Mouse (Mus musculus): ENCODE data around the gene Vasp. TPM values are rescaled to one million over a fixed set of nuclear protein-coding genes. Genes with fewer than 3 reads are reported as not detected.

Vasp gene
- total and polyA plus RNA-seq, 3 experiments: 130 to 185 TPM; not detected in 1

DNA sequence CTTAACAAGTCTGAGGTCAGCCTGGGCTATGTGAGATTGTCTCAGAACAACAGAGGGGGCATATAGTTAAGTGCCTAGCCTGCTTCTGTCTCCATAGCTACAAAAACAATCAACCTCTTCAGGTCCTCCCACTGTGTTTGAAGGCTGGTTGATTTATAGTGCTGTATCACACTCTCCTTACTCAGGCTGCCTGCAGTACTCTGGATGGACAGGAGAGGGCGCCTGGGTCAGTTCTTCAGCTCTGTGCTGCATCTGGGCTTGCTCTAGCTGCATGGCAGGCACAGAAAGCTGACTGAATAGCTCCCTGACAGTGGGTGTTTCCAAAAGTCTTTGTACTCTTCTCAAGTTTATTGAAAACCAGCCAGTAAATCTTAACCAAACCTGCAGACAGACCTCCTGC lies 32.2 kb downstream of the Vasp start:
- Histone ChIP-seq H3K9me3 (replicated peaks; ENCODE audit: insufficient read depth, low read length) (no peaks in the 10 kb centered on the region), H3K4me3 (ENCODE audit: control insufficient read depth in 1 of 2, insufficient read depth in 1 of 2, low read depth in 2 of 2, low read length in 2 of 2) (no peak overlapping the region), H3K4me1 (ENCODE audit: control insufficient read depth in 1 of 2, insufficient read depth in 2 of 2, low read length in 2 of 2) (peaks cover 4 to 16% of the 10 kb centered on the region in 2 experiments; a peak in 3 of 4 replicates), H3K79me2 (ENCODE audit: control insufficient read depth, insufficient read depth, low read length, poor library complexity) (peaks cover 20% of the 10 kb centered on the region), H3K27me3 (ENCODE audit: control insufficient read depth in 1 of 2, insufficient read depth in 2 of 2, low read length in 2 of 2) (no peaks in the 10 kb centered on the region), H3K9ac (ENCODE audit: control insufficient read depth, low read depth, low read length, poor library complexity, severe bottlenecking) (no peak overlapping the region), H3K36me3 (ENCODE audit: control insufficient read depth in 1 of 2, insufficient read depth in 2 of 2, low read length in 2 of 2) (peaks cover 0 to 8% of the 10 kb centered on the region in 2 experiments; a peak in 3 of 4 replicates), H3K27ac (ENCODE audit: control insufficient read depth, low read depth, low read length) (peak overlapping the region; percentile 32)
- DNase-seq (ENCODE audit: low read depth, low spot score): peak; percentile 91
- TF ChIP-seq ZC3H11A (IDR thresholded peaks at IDR 0.05; ENCODE audit: low read depth, low read length): peak; percentile 89
- peak; percentile 76 for TF ChIP-seq RAD21 (IDR thresholded peaks at IDR 0.05; ENCODE audit: low read depth, low read length)
- TF ChIP-seq POLR2AphosphoS2 (IDR thresholded peaks at IDR 0.05; ENCODE audit: low read length): no peak
- no peak for TF ChIP-seq ETS1 (IDR thresholded peaks at IDR 0.05; ENCODE audit: low read depth, low read length)
- 0 out of 2 replicates have a peak, but pooled peaks have one; percentile 38 for TF ChIP-seq MYC (IDR thresholded peaks at IDR 0.05; ENCODE audit: low read depth, low read length)
- no peak for TF ChIP-seq ZMIZ1 (IDR thresholded peaks at IDR 0.05; ENCODE audit: low read depth, low read length)
- no peak for TF ChIP-seq JUND (IDR thresholded peaks at IDR 0.05; ENCODE audit: low read depth, low read length)
- TF ChIP-seq ZKSCAN1 (IDR thresholded peaks at IDR 0.05; ENCODE audit: low read depth, low read length): no peak
- TF ChIP-seq SMC3 (IDR thresholded peaks at IDR 0.05; ENCODE audit: low read depth, low read length): peak; percentile 98
- TF ChIP-seq NELFE (IDR thresholded peaks at IDR 0.05; ENCODE audit: low read depth, low read length): no peak
- peak; percentile 68; the same call in 1 of the 2 replicates for TF ChIP-seq MXI1 (IDR thresholded peaks at IDR 0.05; ENCODE audit: low read depth, low read length)
- no peak for TF ChIP-seq UBTF (IDR thresholded peaks at IDR 0.05; ENCODE audit: borderline replicate concordance, insufficient read depth, low read depth, low read length)
- peak; percentile 92 to 100 (median 97) for TF ChIP-seq CTCF (IDR thresholded peaks at IDR 0.05 in 2 of 3, conservative IDR thresholded peaks at IDR 0.05 in 1 of 3; ENCODE audit: control insufficient read depth in 1 of 3, insufficient read depth in 1 of 3, low read depth in 2 of 3, low read length in 3 of 3, poor library complexity in 1 of 3, severe bottlenecking in 1 of 3)
- TF ChIP-seq SIN3A (IDR thresholded peaks at IDR 0.05; ENCODE audit: low read length): peak; percentile 76
- no peak for TF ChIP-seq NRF1 (IDR thresholded peaks at IDR 0.05; ENCODE audit: insufficient read depth, low read depth, low read length, poor library complexity, severe bottlenecking)
- no peak for TF ChIP-seq RCOR1 (IDR thresholded peaks at IDR 0.05; ENCODE audit: low read depth, low read length)
- no peak for TF ChIP-seq MAX (IDR thresholded peaks at IDR 0.05; ENCODE audit: low read length)
- no peak for TF ChIP-seq KAT2A (conservative IDR thresholded peaks at IDR 0.05; ENCODE audit: low read depth, low read length)

DNA sequence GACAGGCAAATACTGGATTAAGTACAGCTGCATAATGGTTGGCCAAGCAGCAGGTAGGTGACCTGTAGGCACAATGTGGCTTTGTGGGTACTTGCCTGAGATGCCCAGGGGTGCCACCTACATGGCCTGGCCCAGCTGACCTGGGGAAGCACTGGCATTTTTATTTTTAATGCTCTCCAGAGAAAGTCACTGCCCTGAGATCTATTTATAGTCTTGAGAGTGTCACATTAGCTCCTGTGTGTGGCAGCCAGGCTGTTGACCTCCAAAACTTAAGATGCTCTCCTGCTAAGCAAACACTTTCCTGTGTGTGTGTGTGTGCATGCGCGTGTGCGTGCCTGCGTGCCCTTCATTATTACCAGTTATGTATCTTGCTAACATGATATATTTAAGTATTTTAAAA lies 33.3 kb downstream of the Vasp start:
- no peak overlapping the region for H3K4me3 ChIP-seq (ENCODE audit: control insufficient read depth in 1 of 2, insufficient read depth in 1 of 2, low read depth in 2 of 2, low read length in 2 of 2)
- DNase-seq (ENCODE audit: low read depth, low spot score): no peak
- no peak overlapping the region for H3K9ac ChIP-seq (ENCODE audit: control insufficient read depth, low read depth, low read length, poor library complexity, severe bottlenecking)
- H3K9me3 ChIP-seq (replicated peaks; ENCODE audit: insufficient read depth, low read length): no peaks in the 10 kb centered on the region
- peaks cover 4 to 16% of the 10 kb centered on the region in 2 experiments; a peak in 3 of 4 replicates for H3K4me1 ChIP-seq (ENCODE audit: control insufficient read depth in 1 of 2, insufficient read depth in 2 of 2, low read length in 2 of 2)
- H3K36me3 ChIP-seq (ENCODE audit: control insufficient read depth in 1 of 2, insufficient read depth in 2 of 2, low read length in 2 of 2): peaks cover 0 to 8% of the 10 kb centered on the region in 2 experiments; a peak in 3 of 4 replicates
- peaks cover 24% of the 10 kb centered on the region for H3K79me2 ChIP-seq (ENCODE audit: control insufficient read depth, insufficient read depth, low read length, poor library complexity)
- TF ChIP-seq UBTF (IDR thresholded peaks at IDR 0.05; ENCODE audit: borderline replicate concordance, insufficient read depth, low read depth, low read length) (no peak), POLR2AphosphoS5 (IDR thresholded peaks at IDR 0.05; ENCODE audit: borderline replicate concordance, low read depth, low read length) (no peak), TAL1 (IDR thresholded peaks at IDR 0.05; ENCODE audit: low read length) (no peak), ELF1 (IDR thresholded peaks at IDR 0.05; ENCODE audit: low read depth, low read length) (no peak), TCF12 (IDR thresholded peaks at IDR 0.05; ENCODE audit: low read depth, low read length) (no peak), SMC3 (IDR thresholded peaks at IDR 0.05; ENCODE audit: low read depth, low read length) (no peak), BHLHE40 (IDR thresholded peaks at IDR 0.05; ENCODE audit: borderline replicate concordance, low read depth, low read length) (no peak), ZKSCAN1 (IDR thresholded peaks at IDR 0.05; ENCODE audit: low read depth, low read length) (no peak), JUND (IDR thresholded peaks at IDR 0.05; ENCODE audit: low read depth, low read length) (no peak), GABPA (IDR thresholded peaks at IDR 0.05; ENCODE audit: low read depth, low read length) (no peak), ZNF384 (IDR thresholded peaks at IDR 0.05; ENCODE audit: low read depth, low read length) (no peak), CTCF (IDR thresholded peaks at IDR 0.05 in 2 of 3, conservative IDR thresholded peaks at IDR 0.05 in 1 of 3; ENCODE audit: control insufficient read depth in 1 of 3, insufficient read depth in 1 of 3, low read depth in 2 of 3, low read length in 3 of 3, poor library complexity in 1 of 3, severe bottlenecking in 1 of 3) (no peak), MAZ (IDR thresholded peaks at IDR 0.05; ENCODE audit: low read depth, low read length) (no peak), MEF2A (IDR thresholded peaks at IDR 0.05; ENCODE audit: extremely low read depth, insufficient replicate concordance, low read depth, low read length, poor library complexity, severe bottlenecking) (no peak), USF2 (IDR thresholded peaks at IDR 0.05; ENCODE audit: borderline replicate concordance in 1 of 2, insufficient read depth in 1 of 2, low read depth in 1 of 2, low read length in 2 of 2) (no peak), KAT2A (conservative IDR thresholded peaks at IDR 0.05; ENCODE audit: low read depth, low read length) (no peak), MAX (IDR thresholded peaks at IDR 0.05; ENCODE audit: low read length) (no peak)
- no peak overlapping the region for H3K27ac ChIP-seq (ENCODE audit: control insufficient read depth, low read depth, low read length)
- H3K27me3 ChIP-seq (ENCODE audit: control insufficient read depth in 1 of 2, insufficient read depth in 2 of 2, low read length in 2 of 2): no peaks in the 10 kb centered on the region
